Mouse (Mus musculus): Measurements from ENCODE around the gene Gpr156.

Gpr156 gene

GRCm38 (mm10) chr16:37916818-37917201, 514 bp downstream of the Gpr156 start:
- DNase-seq (ENCODE audit: low read depth, low spot score) = no peak

- no peak for DNase-seq (ENCODE audit: low read depth, low spot score)
Observed at GRCm38 (mm10) chr16:37919000-37919399, 2.7 kb downstream of the Gpr156 start.

DNA sequence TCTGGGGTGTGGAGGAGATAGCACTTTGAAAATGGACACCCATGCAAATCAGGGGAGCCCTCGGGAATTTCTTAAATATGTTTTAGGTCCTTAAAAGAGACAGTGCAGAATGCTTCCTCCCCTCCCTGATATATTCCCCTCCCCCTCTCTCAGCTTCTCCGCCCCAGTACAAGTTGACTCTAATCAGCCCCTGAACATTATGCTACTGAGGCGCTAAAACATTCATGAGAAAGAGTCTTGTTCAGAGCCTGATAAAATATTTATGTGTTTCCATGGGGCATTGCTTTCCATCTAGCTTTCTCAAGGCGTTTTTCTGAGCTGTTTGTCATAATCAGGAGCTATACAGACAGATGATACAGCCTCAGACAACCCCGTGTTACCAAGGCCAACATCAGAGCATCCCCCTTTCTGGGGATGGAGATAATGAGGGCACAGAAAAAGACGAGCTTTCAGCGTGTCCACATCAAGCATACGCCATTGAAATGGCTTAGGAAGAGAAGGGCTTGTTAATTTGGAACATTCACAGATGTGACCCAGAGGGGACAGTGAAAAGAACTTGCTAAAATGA, 4.6 kb downstream of the Gpr156 start:
- DNase-seq (ENCODE audit: low read depth, low spot score) = no peak

- no peak for DNase-seq (ENCODE audit: low read depth, low spot score)
Observed at GRCm38 (mm10) chr16:37926087-37926486, 9.8 kb downstream of the Gpr156 start.

- DNase-seq (ENCODE audit: low read depth, low spot score) = no peak
Observed at GRCm38 (mm10) chr16:37927117-37927516, 10.8 kb downstream of the Gpr156 start.

- DNase-seq (ENCODE audit: low read depth, low spot score) = no peak
Observed at GRCm38 (mm10) chr16:37929006-37929405, 12.7 kb downstream of the Gpr156 start.

DNA sequence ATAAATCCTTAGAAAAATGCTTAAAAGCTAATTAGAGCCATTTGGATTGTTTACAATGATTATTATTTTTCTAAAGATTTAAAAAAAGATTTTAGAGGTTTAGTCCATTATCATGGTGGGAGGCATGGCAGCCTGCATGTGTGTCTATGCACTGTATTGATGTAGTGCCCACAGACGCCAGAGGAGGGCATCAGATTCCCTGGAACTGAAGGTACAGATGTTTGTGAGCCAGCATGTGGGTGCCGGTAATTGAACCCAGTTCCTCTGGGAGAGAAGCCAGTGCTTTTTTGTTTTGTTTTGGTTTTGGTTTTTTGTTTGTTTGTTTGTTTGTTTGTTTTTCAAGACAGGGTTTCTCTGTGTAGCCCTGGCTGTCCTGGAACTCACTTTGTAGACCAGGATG, 13.3 kb downstream of the Gpr156 start:
- no peak for DNase-seq (ENCODE audit: low read depth, low spot score)

DNA sequence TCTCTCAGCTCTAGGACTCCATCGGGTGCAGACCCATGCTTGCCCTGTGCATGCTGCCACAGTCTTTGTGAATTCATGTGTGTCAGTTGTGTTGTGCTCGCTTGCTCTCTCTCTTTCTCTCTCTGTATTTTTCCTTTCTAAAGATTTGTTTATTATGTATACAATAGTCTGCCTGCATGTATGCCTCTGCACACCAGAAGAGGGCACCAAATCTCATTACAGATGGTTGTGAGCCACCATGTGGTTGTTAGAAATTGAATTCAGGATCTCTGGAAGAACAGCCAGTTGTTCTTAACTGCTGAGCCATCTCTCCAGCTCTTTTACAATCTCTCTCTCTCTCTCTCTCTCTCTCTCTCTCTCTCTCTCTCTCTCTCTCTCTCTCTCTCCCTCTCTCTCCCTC, 18.6 kb downstream of the Gpr156 start:
- no peak for DNase-seq (ENCODE audit: low read depth, low spot score)

DNA sequence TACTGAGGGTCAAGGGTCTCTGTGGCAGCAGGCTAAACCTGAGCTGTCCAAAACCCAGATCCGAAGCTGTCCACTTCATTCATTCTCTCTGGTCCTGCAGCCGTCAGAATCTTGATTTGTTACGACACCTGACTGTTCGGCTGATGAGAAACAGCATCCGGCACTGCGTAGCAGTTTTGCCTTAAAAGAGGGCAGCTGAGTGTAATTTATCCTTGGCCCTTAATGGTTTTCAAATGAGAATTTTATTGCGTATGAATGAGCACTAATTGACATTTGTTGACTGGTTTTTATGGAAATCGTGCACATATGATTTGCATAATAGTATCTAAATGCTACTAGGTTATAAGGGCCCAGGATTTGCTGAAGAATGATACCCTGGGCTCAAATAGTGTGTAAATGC, 21.0 kb downstream of the Gpr156 start:
- no peak for DNase-seq (ENCODE audit: low read depth, low spot score)

- DNase-seq (ENCODE audit: low read depth, low spot score) = peak; percentile 63
Observed at GRCm38 (mm10) chr16:37938125-37939081, 22.1 kb downstream of the Gpr156 start.

DNA sequence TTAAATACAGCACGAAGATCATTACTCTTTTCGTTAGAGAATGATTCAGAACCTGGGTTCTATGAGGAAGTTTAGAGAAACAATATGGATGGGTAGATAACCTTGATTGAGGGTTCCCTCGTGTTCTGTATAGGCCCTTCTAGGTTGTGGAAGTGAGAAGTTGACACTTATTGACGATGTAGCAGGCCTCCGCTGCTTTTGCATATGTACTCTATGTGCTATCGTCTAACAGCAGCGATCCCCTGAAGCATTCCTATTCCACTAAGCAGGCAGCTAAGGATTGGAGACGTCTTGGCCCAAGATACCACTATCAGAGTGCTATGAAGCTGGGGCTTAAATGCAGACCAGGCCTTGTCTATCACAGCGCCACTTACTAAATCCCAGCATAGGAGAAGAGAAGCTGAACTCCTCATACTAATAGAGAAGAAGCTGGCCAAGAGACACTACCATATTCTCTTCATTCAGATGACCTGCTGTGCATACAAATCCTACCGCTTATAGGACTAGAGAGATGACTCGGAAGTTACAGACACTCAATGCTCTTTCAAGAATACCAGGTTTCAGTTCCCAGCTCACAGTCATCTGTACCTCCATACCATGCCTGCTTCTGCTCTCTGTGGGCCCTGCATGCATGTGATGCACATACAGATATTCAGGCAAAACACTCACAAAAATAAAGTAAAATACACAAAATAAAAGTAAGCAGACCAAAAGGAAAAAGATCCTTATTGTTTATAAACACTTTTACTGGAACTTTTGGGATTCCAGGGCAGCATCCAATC, 23.0 kb downstream of the Gpr156 start:
- DNase-seq (ENCODE audit: low read depth, low spot score) = no peak

GRCm38 (mm10) chr16:37940291-37940690, 24.0 kb downstream of the Gpr156 start:
- no peak for DNase-seq (ENCODE audit: low read depth, low spot score)

- no peak for DNase-seq (ENCODE audit: low read depth, low spot score)
Observed at GRCm38 (mm10) chr16:37943701-37944100, 27.4 kb downstream of the Gpr156 start.

DNA sequence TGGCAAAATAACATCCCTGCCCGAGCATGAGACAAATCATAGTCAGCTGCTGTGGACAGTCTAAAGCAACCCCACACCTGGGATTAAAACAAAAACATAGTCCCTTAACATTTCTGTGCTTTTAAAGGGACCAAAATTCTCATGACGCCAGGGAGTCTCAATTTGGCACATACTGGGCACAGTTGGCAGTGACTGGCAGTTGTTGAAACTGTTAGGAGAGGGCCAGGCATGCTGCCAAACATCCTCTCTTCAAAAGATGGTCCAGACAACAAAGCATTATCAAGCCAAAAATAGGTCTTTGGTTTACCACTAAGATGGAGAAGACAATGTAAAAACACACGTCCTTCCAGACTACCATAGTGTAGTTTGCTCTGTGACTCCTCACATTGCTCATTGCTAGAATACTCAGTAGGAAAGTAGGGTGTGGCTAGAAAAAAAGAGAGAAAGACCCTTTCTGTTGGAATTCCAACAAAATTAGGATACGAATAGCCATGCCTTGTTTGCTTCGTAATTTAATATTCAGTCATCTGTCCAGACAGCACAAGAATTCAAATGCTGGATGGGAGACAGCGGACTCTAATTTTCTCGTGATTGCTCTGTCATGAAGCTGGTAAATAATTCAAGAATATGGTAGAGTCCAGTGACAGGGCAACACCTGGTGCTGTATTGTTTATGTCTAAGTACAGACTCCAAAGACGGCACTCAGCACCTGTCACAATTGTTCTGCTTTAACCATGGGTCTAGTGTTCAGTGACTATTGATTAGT, 28.9 kb downstream of the Gpr156 start:
- DNase-seq (ENCODE audit: low read depth, low spot score) = no peak

GRCm38 (mm10) chr16:37947160-37947559, 30.9 kb downstream of the Gpr156 start:
- DNase-seq (ENCODE audit: low read depth, low spot score) = no peak

DNA sequence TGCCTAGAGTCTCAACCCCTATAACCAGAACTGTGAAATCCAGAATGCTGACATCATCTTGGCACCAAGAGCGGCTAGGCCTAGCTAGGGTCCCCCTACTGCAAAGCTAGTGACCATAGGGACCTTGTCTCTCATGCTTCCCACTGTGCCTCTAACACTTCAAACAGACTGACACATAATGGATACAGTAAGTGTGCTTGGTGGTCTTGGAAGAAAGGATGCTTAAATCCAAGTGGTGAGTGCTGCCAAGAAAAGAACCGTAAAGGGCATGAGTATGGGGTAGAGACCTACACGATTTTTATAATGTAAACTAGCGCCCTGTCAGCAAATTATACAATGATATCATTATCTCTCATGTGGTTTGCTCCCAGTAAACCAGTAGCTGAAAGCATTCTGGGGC, 32.1 kb downstream of the Gpr156 start:
- no peak for DNase-seq (ENCODE audit: low read depth, low spot score)

DNA sequence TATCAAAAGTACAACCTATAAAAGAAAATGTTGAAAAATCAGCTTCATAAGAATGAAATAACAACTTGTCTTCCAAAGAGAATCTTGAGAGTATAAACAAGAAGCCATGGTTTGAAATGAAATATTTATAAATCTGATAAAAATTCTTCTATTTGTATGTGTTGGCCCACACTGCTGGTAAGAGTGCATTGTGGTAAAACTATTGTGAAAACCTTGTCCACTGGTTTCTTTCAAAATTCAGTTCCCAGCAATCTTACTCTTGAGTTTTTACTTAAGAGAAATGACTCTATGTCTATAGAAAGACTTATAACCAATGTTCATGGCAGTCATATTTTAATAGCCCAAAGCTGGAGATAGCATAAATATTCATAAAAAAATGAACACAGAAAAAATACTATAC, 34.9 kb downstream of the Gpr156 start:
- no peak for DNase-seq (ENCODE audit: low read depth, low spot score)

DNA sequence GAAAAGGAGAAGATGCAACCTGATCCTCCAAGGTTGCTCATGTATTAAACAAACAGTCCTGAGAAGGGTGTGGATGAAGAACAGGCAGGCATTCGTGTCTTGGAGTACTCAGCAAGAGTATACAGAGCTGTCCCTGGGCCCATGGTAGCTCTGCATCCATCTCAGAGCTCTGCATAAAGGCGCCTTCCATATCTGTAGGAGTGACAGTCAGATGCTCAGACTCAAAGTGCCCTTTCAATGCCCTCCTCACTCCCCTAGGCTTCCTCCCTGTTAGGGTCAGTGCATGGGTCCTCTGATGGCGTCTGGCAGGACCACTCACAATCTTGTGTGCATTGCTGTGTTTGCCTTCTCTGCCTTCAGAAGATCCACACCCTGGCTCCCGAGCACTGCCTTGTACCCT, 36.9 kb downstream of the Gpr156 start:
- DNase-seq (ENCODE audit: low read depth, low spot score) = no peak

- no peak for DNase-seq (ENCODE audit: low read depth, low spot score)
Observed at GRCm38 (mm10) chr16:37953991-37954942, 38.0 kb downstream of the Gpr156 start.

GRCm38 (mm10) chr16:37955336-37955917, 39.1 kb downstream of the Gpr156 start:
- no peak for DNase-seq (ENCODE audit: low read depth, low spot score)
